Mouse (Mus musculus): Measurements from ENCODE around the gene Phtf1. TPM values are rescaled to one million over a fixed set of nuclear protein-coding genes. Genes with fewer than 3 reads are reported as not detected.

Phtf1 gene
- polyA plus RNA-seq (2014; fragmentation: Nextera tagmentation; extraction: Ambion mirVana): 33.8 and 36.9 TPM in 2 replicates

- peak; percentile 97 for ATAC-seq (ENCODE audit: low FRiP score)
- H3K9ac ChIP-seq: peak within 1 kb of the TSS; percentile 96
- no peaks in the 10 kb centered on the region for H3K27me3 ChIP-seq (ENCODE audit: control insufficient read depth, insufficient read depth, low read length)
- no peaks in the 10 kb centered on the region for H3K9me3 ChIP-seq (ENCODE audit: control insufficient read depth, low read length)
- H3K36me3 ChIP-seq (replicated peaks; ENCODE audit: control insufficient read depth, insufficient read depth): peaks cover 37% of the 10 kb centered on the region
- DNase-seq (ENCODE audit: low spot score): peak; percentile 82
- peaks cover 17% of the 10 kb centered on the region for H3K4me1 ChIP-seq (replicated peaks; ENCODE audit: control insufficient read depth, insufficient read depth, low read length)
- WGBS: under 1% methylated on average over 70 of the region's 70 CpGs
- peak within 1 kb of the TSS; percentile 63 for H3K4me2 ChIP-seq (replicated peaks)
- H3K27ac ChIP-seq: peak within 1 kb of the TSS; percentile 97
- peak within 1 kb of the TSS; percentile 93 for H3K4me3 ChIP-seq (replicated peaks; ENCODE audit: low read length)
Measured at GRCm38 (mm10) chr3:103967861-103968691, at the start of gene Phtf1. Gene Phtf1 (plus strand): TSS chr3:103968110.

GRCm38 (mm10) chr3:103920094-103920493 is 47.8 kb upstream of the Phtf1 start:
- Histone ChIP-seq H3K27me3 (ENCODE audit: control insufficient read depth, insufficient read depth, low read length) (no peaks in the 10 kb centered on the region), H3K4me3 (replicated peaks; ENCODE audit: low read length) (no peak overlapping the region), H3K36me3 (replicated peaks; ENCODE audit: control insufficient read depth, insufficient read depth) (no peaks in the 10 kb centered on the region), H3K9me3 (ENCODE audit: control insufficient read depth, low read length) (no peaks in the 10 kb centered on the region), H3K4me1 (replicated peaks; ENCODE audit: control insufficient read depth, insufficient read depth, low read length) (peaks cover 34% of the 10 kb centered on the region), H3K27ac (no peak overlapping the region), H3K9ac (no peak overlapping the region), H3K4me2 (replicated peaks) (no peak overlapping the region)
- 100% methylated on average over 1 of the region's 1 CpGs for WGBS
- no peak for DNase-seq (ENCODE audit: low spot score)
- no peak for ATAC-seq (ENCODE audit: low FRiP score)

- Histone ChIP-seq H3K4me2 (replicated peaks) (no peak overlapping the region), H3K36me3 (replicated peaks; ENCODE audit: control insufficient read depth, insufficient read depth) (peaks cover 4% of the 10 kb centered on the region), H3K4me1 (replicated peaks; ENCODE audit: control insufficient read depth, insufficient read depth, low read length) (peaks cover 22% of the 10 kb centered on the region), H3K27me3 (ENCODE audit: control insufficient read depth, insufficient read depth, low read length) (no peaks in the 10 kb centered on the region), H3K9ac (no peak overlapping the region), H3K9me3 (ENCODE audit: control insufficient read depth, low read length) (no peaks in the 10 kb centered on the region), H3K27ac (no peak overlapping the region), H3K4me3 (replicated peaks; ENCODE audit: low read length) (no peak overlapping the region)
- ATAC-seq (ENCODE audit: low FRiP score) (no peak), DNase-seq (ENCODE audit: low spot score) (no peak)
- 71% methylated on average over 3 of the region's 3 CpGs for WGBS
Measured at GRCm38 (mm10) chr3:103925302-103925701, 42.6 kb upstream of the Phtf1 start.

GRCm38 (mm10) chr3:103927511-103927910 is 40.4 kb upstream of the Phtf1 start:
- DNase-seq (ENCODE audit: low spot score) (no peak), ATAC-seq (ENCODE audit: low FRiP score) (no peak)
- Histone ChIP-seq H3K9ac (no peak overlapping the region; the same call in 1 of the 2 replicates), H3K4me3 (replicated peaks; ENCODE audit: low read length) (no peak overlapping the region), H3K4me2 (replicated peaks) (0 out of 2 replicates have a peak overlapping the region, but pooled peaks have one; percentile 7), H3K4me1 (replicated peaks; ENCODE audit: control insufficient read depth, insufficient read depth, low read length) (peaks cover 16% of the 10 kb centered on the region), H3K27me3 (ENCODE audit: control insufficient read depth, insufficient read depth, low read length) (no peaks in the 10 kb centered on the region), H3K36me3 (replicated peaks; ENCODE audit: control insufficient read depth, insufficient read depth) (peaks cover 6% of the 10 kb centered on the region), H3K27ac (0 out of 2 replicates have a peak overlapping the region, but pooled peaks have one; percentile 53), H3K9me3 (ENCODE audit: control insufficient read depth, low read length) (no peaks in the 10 kb centered on the region)
- 38% methylated on average over 6 of the region's 6 CpGs for WGBS

- DNase-seq (ENCODE audit: low spot score) (peak; percentile 57), ATAC-seq (ENCODE audit: low FRiP score) (peak; percentile 53; the same call in 1 of the 2 replicates)
- Histone ChIP-seq H3K4me1 (replicated peaks; ENCODE audit: control insufficient read depth, insufficient read depth, low read length) (0 out of 2 replicates have a peak, but pooled peaks cover 3% of the 10 kb centered on the region), H3K27ac (0 out of 2 replicates have a peak overlapping the region, but pooled peaks have one; percentile 7), H3K9me3 (ENCODE audit: control insufficient read depth, low read length) (no peaks in the 10 kb centered on the region), H3K27me3 (ENCODE audit: control insufficient read depth, insufficient read depth, low read length) (no peaks in the 10 kb centered on the region), H3K4me3 (replicated peaks; ENCODE audit: low read length) (no peak overlapping the region), H3K9ac (no peak overlapping the region), H3K36me3 (replicated peaks; ENCODE audit: control insufficient read depth, insufficient read depth) (no peaks in the 10 kb centered on the region), H3K4me2 (replicated peaks) (no peak overlapping the region)
- 82% methylated on average over 1 of the region's 1 CpGs for WGBS
Measured at GRCm38 (mm10) chr3:103944794-103945562, 22.9 kb upstream of the Phtf1 start.

GRCm38 (mm10) chr3:103948666-103949065 is 19.2 kb upstream of the Phtf1 start:
- Histone ChIP-seq H3K27ac (no peak overlapping the region), H3K27me3 (ENCODE audit: control insufficient read depth, insufficient read depth, low read length) (no peaks in the 10 kb centered on the region), H3K9ac (no peak overlapping the region), H3K36me3 (replicated peaks; ENCODE audit: control insufficient read depth, insufficient read depth) (no peaks in the 10 kb centered on the region), H3K4me2 (replicated peaks) (no peak overlapping the region), H3K9me3 (ENCODE audit: control insufficient read depth, low read length) (no peaks in the 10 kb centered on the region), H3K4me1 (replicated peaks; ENCODE audit: control insufficient read depth, insufficient read depth, low read length) (0 out of 2 replicates have a peak, but pooled peaks cover 3% of the 10 kb centered on the region), H3K4me3 (replicated peaks; ENCODE audit: low read length) (no peak overlapping the region)
- ATAC-seq (ENCODE audit: low FRiP score): no peak
- no peak for DNase-seq (ENCODE audit: low spot score)
- WGBS: 91% methylated on average over 7 of the region's 7 CpGs

- no peaks in the 10 kb centered on the region for H3K4me1 ChIP-seq (replicated peaks; ENCODE audit: control insufficient read depth, insufficient read depth, low read length)
- no peak overlapping the region for H3K27ac ChIP-seq
- H3K27me3 ChIP-seq (ENCODE audit: control insufficient read depth, insufficient read depth, low read length): no peaks in the 10 kb centered on the region
- H3K9me3 ChIP-seq (ENCODE audit: control insufficient read depth, low read length): no peaks in the 10 kb centered on the region
- peaks cover 47% of the 10 kb centered on the region for H3K36me3 ChIP-seq (replicated peaks; ENCODE audit: control insufficient read depth, insufficient read depth)
- no peak overlapping the region for H3K9ac ChIP-seq
- 94% methylated on average over 3 of the region's 3 CpGs for WGBS
- DNase-seq (ENCODE audit: low spot score) (no peak), ATAC-seq (ENCODE audit: low FRiP score) (no peak)
- no peak overlapping the region for H3K4me3 ChIP-seq (replicated peaks; ENCODE audit: low read length)
- no peak overlapping the region for H3K4me2 ChIP-seq (replicated peaks)
Measured at GRCm38 (mm10) chr3:103960622-103961021, 7.3 kb upstream of the Phtf1 start.

- DNase-seq (ENCODE audit: low spot score) (peak; percentile 39), ATAC-seq (ENCODE audit: low FRiP score) (no peak)
- H3K27ac ChIP-seq: peak overlapping the region; percentile 97
- no peaks in the 10 kb centered on the region for H3K9me3 ChIP-seq (ENCODE audit: control insufficient read depth, low read length)
- H3K4me3 ChIP-seq (replicated peaks; ENCODE audit: low read length): peak overlapping the region; percentile 93
- H3K9ac ChIP-seq: peak overlapping the region; percentile 96
- H3K4me2 ChIP-seq (replicated peaks): peak overlapping the region; percentile 63
- H3K27me3 ChIP-seq (ENCODE audit: control insufficient read depth, insufficient read depth, low read length): no peaks in the 10 kb centered on the region
- H3K4me1 ChIP-seq (replicated peaks; ENCODE audit: control insufficient read depth, insufficient read depth, low read length): peaks cover 17% of the 10 kb centered on the region
- WGBS: 20% methylated on average over 2 of the region's 2 CpGs
- peaks cover 40% of the 10 kb centered on the region for H3K36me3 ChIP-seq (replicated peaks; ENCODE audit: control insufficient read depth, insufficient read depth)
Measured at GRCm38 (mm10) chr3:103967231-103967630, 679 bp upstream of the Phtf1 start.

GRCm38 (mm10) chr3:103968701-103969100 is 791 bp downstream of the Phtf1 start:
- H3K27ac ChIP-seq: peak overlapping the region; percentile 97
- H3K4me1 ChIP-seq (replicated peaks; ENCODE audit: control insufficient read depth, insufficient read depth, low read length): peaks cover 17% of the 10 kb centered on the region
- peak; percentile 65 for DNase-seq (ENCODE audit: low spot score)
- H3K36me3 ChIP-seq (replicated peaks; ENCODE audit: control insufficient read depth, insufficient read depth): peaks cover 37% of the 10 kb centered on the region
- H3K9ac ChIP-seq: peak overlapping the region; percentile 96
- peak; percentile 84 for ATAC-seq (ENCODE audit: low FRiP score)
- no peaks in the 10 kb centered on the region for H3K27me3 ChIP-seq (ENCODE audit: control insufficient read depth, insufficient read depth, low read length)
- H3K9me3 ChIP-seq (ENCODE audit: control insufficient read depth, low read length): no peaks in the 10 kb centered on the region
- H3K4me2 ChIP-seq (replicated peaks): peak overlapping the region; percentile 63
- peak overlapping the region; percentile 93 for H3K4me3 ChIP-seq (replicated peaks; ENCODE audit: low read length)
- WGBS: 2% methylated on average over 24 of the region's 24 CpGs
